Mouse (Mus musculus) G1E (cell line): ENCODE data around the gene Pamr1.

Experiments used
- CTCF ChIP-seq: IDR thresholded peaks from 2 replicates; pipeline ENCODE4 v1.5.1; 2012; ENCODE audit warnings: low read depth, low read length, inconsistent platforms, mixed read lengths
- GATA1 ChIP-seq: IDR thresholded peaks from 2 replicates; pipeline ENCODE4 v1.6.1; 2012; ENCODE audit warnings: borderline replicate concordance, low read length, inconsistent platforms, mixed read lengths
- GATA2 ChIP-seq: IDR thresholded peaks from 2 replicates; pipeline ENCODE4 v1.6.1; 2012; ENCODE audit warnings: low read depth, low read length, inconsistent platforms, borderline replicate concordance
- POLR2AphosphoS5 ChIP-seq: IDR thresholded peaks from 2 replicates; pipeline ENCODE4 v1.6.1; 2012; ENCODE audit warnings: low read depth, low read length, inconsistent platforms; ENCODE audit not compliant: insufficient replicate concordance
- TAL1 ChIP-seq: conservative IDR thresholded peaks from 2 replicates; pipeline ENCODE4 v1.6.1; 2012; ENCODE audit warnings: low read depth, low read length, inconsistent platforms, mixed read lengths

GRCm38 (mm10) chr2:102579248-102579647, 29.4 kb downstream of the Pamr1 start:
- TF ChIP-seq CTCF = no peak
- TF ChIP-seq TAL1 = no peak
- TF ChIP-seq GATA1 = no peak
- TF ChIP-seq POLR2AphosphoS5 = no peak
- TF ChIP-seq GATA2 = no peak
